Mouse (Mus musculus) layer of hippocampus, adult 9-11 months (tissue): Measurements from ENCODE around the gene Abhd17a.

Experiments used
- DNase-seq: peaks from one replicate; pipeline ENCODE4 v3.0.0; 2022

Abhd17a gene

GRCm38 (mm10) chr10:80539493-80539892 lies 50.6 kb downstream of the Abhd17a start:
- DNase-seq: no peak

GRCm38 (mm10) chr10:80538710-80539394 lies 51.3 kb downstream of the Abhd17a start, which contains the start of gene Atp8b3:
Gene Atp8b3, minus strand, starts transcription at chr10:80539124.
- peak; percentile 55 for DNase-seq

GRCm38 (mm10) chr10:80538180-80538579 lies 52.0 kb downstream of the Abhd17a start:
- DNase-seq: no peak

- no peak for DNase-seq
Observed at GRCm38 (mm10) chr10:80535711-80536110, 54.4 kb downstream of the Abhd17a start.

- DNase-seq: no peak
Observed at GRCm38 (mm10) chr10:80535071-80535470, 55.1 kb downstream of the Abhd17a start.

- DNase-seq: no peak
Observed at GRCm38 (mm10) chr10:80533704-80534103, 56.4 kb downstream of the Abhd17a start.
